Mouse (Mus musculus): ENCODE measurements around the gene Noxo1.
A peak's percentile ranks its signal among the peaks of the same experiment; 100 is the strongest.
"Not testable (repeated sequence)": the region's sequence is repeated elsewhere in the genome, so short reads cannot be mapped to it uniquely, and the experiment has no call there.

The Noxo1 gene

GRCm38 (mm10) chr17:24696011-24696697, at the start of gene Noxo1, which contains the start of gene Gfer:
Gene Noxo1 (plus strand): TSS chr17:24696234.
Gene Gfer (minus strand): TSS chr17:24696156.
- DNase-seq (ENCODE audit: low read depth in 2 of 2, low spot score in 2 of 2) = peak; percentile 51 to 57

GRCm38 (mm10) chr17:24646381-24646780, 49.7 kb upstream of the Noxo1 start:
- no peak for DNase-seq (ENCODE audit: low read depth in 2 of 2, low spot score in 2 of 2)

GRCm38 (mm10) chr17:24647493-24647892, 48.5 kb upstream of the Noxo1 start:
- DNase-seq (ENCODE audit: low read depth in 2 of 2, low spot score in 2 of 2) = no peak

GRCm38 (mm10) chr17:24648731-24649377, 47.2 kb upstream of the Noxo1 start:
- no peak for DNase-seq (ENCODE audit: low read depth in 2 of 2, low spot score in 2 of 2)

- DNase-seq (ENCODE audit: low read depth in 2 of 2, low spot score in 2 of 2) = no peak
These were observed 46.4 kb upstream of the Noxo1 start for GRCm38 (mm10) chr17:24649581-24650069.

GRCm38 (mm10) chr17:24650070-24650616, 45.9 kb upstream of the Noxo1 start, which contains the start of gene Slc9a3r2:
Gene Slc9a3r2 (minus strand): TSS chr17:24650327.
- DNase-seq (ENCODE audit: low read depth in 2 of 2, low spot score in 2 of 2) = no peak

- DNase-seq (ENCODE audit: low read depth in 2 of 2, low spot score in 2 of 2) = no peak
These were observed 45.3 kb upstream of the Noxo1 start for GRCm38 (mm10) chr17:24650766-24651165.

GRCm38 (mm10) chr17:24651835-24652234, 44.2 kb upstream of the Noxo1 start:
- DNase-seq (ENCODE audit: low read depth in 2 of 2, low spot score in 2 of 2) = no peak

GRCm38 (mm10) chr17:24653967-24654710, 41.9 kb upstream of the Noxo1 start:
- peak; percentile 49 to 67 for DNase-seq (ENCODE audit: low read depth in 2 of 2, low spot score in 2 of 2)

- no peak for DNase-seq (ENCODE audit: low read depth in 2 of 2, low spot score in 2 of 2)
These were observed 41.1 kb upstream of the Noxo1 start for GRCm38 (mm10) chr17:24654969-24655368.

GRCm38 (mm10) chr17:24658017-24658758, 37.8 kb upstream of the Noxo1 start, which contains the start of gene Npw:
Gene Npw (minus strand): TSS chr17:24658457.
- DNase-seq (ENCODE audit: low read depth in 2 of 2, low spot score in 2 of 2) = no peak

GRCm38 (mm10) chr17:24667011-24667410, 29.0 kb upstream of the Noxo1 start:
- DNase-seq (ENCODE audit: low read depth in 2 of 2, low spot score in 2 of 2) = not testable (repeated sequence)

GRCm38 (mm10) chr17:24667416-24667815, 28.6 kb upstream of the Noxo1 start:
- peak; percentile 50 to 63 for DNase-seq (ENCODE audit: low read depth in 2 of 2, low spot score in 2 of 2)

GRCm38 (mm10) chr17:24669214-24669544, 26.9 kb upstream of the Noxo1 start:
- DNase-seq (ENCODE audit: low read depth in 2 of 2, low spot score in 2 of 2) = not testable (repeated sequence)

GRCm38 (mm10) chr17:24669545-24670245, 26.3 kb upstream of the Noxo1 start, which contains the start of gene Zfp598:
Gene Zfp598 (plus strand): TSS chr17:24669687.
- peak; percentile 91 to 92 for DNase-seq (ENCODE audit: low read depth in 2 of 2, low spot score in 2 of 2)

- DNase-seq (ENCODE audit: low read depth in 2 of 2, low spot score in 2 of 2) = no peak
These were observed 25.7 kb upstream of the Noxo1 start for GRCm38 (mm10) chr17:24670246-24670844.

- DNase-seq (ENCODE audit: low read depth in 2 of 2, low spot score in 2 of 2) = no peak
These were observed 24.7 kb upstream of the Noxo1 start for GRCm38 (mm10) chr17:24671346-24671745.

- DNase-seq (ENCODE audit: low read depth in 2 of 2, low spot score in 2 of 2) = no peak
These were observed 23.9 kb upstream of the Noxo1 start for GRCm38 (mm10) chr17:24672141-24672540.

GRCm38 (mm10) chr17:24674277-24674676, 21.8 kb upstream of the Noxo1 start:
- no peak for DNase-seq (ENCODE audit: low read depth in 2 of 2, low spot score in 2 of 2)

- DNase-seq (ENCODE audit: low read depth in 2 of 2, low spot score in 2 of 2) = peak; percentile 60 to 78
These were observed 19.8 kb upstream of the Noxo1 start for GRCm38 (mm10) chr17:24676187-24676586.

Measured in CD8-positive naive resting alpha-beta T cell, adult 2 months (primary cell).